Mouse (Mus musculus) adrenal gland, postnatal 25 days (tissue): ENCODE results near the gene Rbfox3. TPM values are rescaled to one million over a fixed set of nuclear protein-coding genes. Genes with fewer than 3 reads are reported as not detected.

Experiments
- DNase-seq: peaks from one replicate; pipeline ENCODE4 v3.0.0; 2021; ENCODE audit warnings: mixed read lengths
- total RNA-seq: library from RNA; stranded (reverse); gene quantifications from 2 replicates; pipeline ENCODE4 v1.2.3, GENCODE M21; 2021

Rbfox3 gene
- total RNA-seq, 1 experiment from 2014 or later: 7.2 TPM

DNA sequence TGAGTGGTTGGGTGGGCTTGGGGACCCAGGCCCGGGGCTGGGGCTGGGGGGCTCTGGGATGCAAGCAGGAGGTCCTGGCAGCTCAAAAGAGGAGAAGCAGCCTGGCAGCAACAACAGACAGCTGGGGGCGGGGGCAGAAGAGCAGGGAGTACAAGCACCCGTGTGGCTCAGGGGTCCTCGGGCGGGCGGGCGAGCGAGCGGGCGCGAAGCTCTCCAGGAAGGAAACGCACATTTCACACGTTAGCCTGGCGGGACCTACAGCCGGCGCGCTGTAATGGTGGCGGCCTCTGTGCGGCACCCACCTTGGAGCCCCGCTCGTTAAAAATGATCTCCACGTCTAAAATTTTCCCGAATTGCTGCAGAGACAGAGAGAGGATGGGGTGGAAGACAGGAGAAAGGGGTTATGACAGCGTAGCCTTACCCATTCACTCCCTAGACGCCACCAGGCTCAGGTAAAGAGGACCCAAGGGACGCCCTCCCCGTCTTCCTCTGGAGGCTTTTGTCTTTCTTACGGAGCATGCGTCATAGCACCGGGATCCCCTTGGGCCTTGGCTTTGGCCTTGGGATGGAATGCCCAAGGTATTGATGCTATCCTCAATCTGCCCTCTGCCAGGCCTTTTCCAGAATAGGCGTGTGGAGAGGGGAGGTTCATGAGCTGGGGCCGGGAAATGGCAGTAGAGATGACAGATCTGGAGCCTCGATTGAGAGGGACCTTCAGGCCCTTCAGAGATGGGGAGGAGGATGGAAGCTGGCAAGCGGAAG is 407.8 kb downstream of the Rbfox3 start:
- DNase-seq: peak; percentile 19

DNA sequence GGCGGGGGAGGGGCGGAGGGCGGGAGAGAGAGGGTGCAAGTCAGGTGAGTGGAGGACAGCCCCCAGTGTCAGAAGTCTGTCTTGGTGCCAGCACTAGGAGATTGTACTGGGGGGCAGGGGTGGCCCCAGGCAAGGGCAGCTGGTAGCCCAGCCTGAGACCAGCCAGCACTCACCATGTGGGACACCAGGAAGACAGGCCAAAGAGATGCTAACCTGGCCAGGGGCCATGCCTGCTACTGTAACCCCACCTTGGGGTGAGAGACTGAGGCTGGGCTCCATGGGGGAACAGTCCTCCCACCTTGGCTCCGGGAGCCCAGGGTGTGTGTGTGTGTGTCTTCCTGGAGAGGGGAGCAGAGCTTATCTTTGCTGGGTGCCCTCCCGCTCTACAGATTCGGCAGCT is 408.4 kb downstream of the Rbfox3 start:
- DNase-seq: no peak

DNA sequence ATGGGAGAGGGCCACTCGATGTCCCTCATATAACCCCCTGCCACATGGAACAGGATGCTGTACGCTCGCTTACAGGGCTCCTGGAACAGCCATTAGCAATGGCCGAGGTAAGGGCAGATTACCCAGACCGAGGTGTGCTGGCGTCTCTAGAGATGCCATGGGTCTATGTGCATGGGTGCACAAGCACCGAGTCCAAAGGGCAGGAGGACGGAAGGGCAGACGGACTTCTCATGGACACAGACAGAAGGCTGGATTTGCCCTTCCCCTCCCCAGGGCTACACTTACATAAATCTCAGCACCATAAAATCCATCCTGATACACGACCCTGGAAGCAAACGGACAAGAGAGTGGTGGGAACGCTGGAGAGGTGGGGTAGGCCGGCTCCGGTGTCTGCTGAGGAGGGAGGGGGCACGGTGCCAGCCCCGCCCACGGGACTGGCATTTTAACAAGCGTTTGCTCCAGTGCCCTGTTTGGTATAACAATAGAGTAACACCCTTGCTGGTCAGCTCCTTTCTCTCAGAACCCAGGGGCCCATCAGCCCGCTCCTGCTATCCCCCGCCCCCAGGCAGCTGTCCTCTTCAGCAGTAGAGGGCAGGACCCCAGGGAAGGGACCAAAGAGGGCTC is 415.2 kb downstream of the Rbfox3 start:
- no peak for DNase-seq

DNA sequence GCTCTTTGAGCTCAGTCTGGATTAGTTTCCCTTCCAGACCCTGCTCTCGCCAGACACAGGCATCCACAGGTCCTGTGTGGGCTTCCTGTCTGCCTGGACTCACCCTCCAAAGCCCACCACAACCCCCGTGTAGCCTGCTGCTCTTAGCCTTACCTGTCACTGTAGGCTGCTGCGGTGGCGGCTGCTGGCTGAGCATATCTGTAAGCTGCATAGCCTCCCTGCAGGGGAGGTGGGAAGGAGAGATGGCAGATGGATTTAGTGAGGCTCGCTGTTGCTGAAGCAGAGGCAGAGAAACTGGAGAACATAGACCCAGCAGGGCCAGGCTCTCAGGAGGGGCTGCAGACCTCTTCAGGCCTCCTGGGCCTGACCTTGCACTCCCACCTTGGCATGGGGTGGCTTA is 416.3 kb downstream of the Rbfox3 start:
- DNase-seq: no peak

DNA sequence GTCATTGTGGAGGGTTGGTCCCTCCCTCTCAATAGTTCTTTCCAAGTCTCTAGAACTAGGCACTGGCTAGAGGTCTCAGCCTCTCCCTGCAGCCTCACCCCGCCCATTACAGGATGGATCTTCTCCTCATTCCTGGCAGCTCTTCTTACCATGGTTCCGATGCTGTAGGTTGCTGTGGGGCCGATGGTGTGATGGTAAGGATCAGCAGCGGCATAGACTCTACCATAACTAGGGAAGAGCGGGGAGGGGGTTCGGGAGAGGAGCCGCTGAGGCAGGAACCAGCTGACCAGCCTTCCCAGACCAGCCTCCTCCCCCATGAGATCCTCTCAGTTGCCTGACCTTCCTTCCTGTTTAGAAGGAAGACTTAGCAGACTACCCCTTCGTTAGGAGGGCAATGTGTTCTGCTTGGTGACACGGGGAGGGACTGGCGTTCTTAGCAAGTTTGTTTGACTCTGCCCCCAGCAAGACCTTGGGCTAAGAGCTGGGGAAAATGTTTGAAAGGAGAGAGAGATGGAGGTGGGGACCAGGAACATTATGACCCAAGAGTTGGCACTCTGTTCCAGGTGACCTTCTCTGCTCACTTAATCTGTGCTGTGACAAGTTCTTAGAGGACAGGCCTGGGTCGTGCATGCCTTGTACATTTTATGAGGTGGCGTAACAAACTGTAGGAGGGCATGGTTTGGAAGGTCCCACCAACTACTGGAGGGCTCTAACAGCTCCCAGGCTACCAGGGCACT is 417.2 kb downstream of the Rbfox3 start:
- no peak for DNase-seq

DNA sequence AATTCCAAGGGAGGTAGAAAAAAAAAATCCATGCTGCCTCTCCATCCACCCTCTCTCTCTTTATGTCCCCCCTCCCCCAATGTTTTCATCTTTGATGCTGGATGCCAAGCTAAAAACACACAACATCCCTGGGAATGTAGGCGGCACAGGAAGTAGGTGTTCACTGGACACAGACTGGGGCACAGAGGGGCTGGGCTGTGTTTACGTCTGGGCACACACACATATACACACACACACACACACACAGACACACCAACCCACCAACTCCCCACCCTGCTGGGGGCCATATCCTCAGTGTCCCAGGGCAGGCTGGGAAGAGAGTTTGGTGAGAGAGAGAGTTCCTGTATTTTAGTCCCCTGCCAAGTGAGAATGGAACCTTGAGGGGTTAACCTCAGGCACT is 417.9 kb downstream of the Rbfox3 start:
- DNase-seq: no peak

DNA sequence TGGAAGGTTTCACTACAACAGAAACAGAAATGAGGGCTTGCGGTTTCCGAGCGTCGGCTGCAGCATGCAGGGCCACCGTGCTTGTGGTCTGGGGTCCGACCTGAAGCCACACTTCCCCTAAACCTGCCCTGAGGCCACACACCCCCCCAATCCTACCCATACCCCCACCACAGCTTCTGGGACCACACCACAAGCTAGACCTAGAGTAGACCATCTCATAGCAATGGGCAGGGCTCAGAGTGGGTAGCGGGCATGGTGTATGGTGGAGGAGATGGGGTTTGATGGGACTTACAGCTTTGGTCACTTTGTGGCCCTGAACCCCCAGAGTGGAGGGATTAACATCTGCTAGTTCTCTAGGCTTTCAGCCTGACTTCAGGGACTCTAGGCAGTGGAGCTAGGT is 420.2 kb downstream of the Rbfox3 start:
- no peak for DNase-seq

DNA sequence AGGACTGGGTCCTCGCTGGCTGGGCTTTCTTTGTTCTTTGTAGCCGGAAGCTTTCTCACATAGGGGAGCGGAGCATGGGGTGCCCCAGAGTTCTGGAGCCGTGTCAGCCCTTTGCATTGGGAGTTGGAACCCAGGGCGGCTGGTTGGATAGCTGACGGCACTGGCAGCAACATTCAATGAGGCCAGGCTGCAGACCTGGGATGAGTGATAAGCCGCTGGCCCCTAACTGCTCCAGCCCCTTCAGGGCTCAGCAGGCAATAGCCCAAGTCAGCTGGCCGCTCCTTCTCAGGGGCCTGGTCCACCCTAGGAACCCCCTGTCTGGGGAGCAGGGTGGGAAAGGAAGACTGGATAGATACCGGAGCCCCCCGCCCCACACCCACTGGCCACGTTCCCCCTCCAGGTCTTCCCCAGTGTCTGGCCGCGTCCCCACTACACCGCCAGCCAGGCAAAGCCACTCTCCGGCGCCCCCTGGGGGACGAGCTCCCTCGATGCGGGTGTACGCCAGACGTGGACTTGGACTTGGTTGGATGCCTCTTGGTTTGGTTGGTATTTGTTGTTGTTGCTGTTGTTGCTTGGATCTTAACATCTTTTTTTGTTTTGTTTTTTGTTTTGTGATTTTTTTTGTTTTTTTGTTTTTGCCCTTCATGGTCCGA is 420.7 kb downstream of the Rbfox3 start:
- DNase-seq: peak; percentile 88

DNA sequence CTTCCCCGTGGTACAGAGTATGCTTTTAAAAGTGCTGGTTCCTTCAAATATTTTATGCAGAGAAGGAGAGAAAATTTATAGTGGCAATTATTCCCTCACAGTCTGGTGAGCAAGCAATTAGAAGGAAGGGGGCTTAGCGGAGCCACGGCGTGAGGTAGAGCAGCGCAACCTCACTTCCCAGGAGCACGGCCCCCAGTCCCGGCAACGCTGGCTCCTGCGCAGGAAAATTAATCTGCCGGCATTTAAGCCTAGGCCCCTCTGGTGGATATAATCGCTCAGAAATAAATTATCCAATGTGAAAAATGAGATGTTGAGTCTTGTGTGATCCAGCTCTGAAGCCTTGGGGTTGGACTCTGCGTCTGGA is 422.5 kb downstream of the Rbfox3 start:
- DNase-seq: no peak

DNA sequence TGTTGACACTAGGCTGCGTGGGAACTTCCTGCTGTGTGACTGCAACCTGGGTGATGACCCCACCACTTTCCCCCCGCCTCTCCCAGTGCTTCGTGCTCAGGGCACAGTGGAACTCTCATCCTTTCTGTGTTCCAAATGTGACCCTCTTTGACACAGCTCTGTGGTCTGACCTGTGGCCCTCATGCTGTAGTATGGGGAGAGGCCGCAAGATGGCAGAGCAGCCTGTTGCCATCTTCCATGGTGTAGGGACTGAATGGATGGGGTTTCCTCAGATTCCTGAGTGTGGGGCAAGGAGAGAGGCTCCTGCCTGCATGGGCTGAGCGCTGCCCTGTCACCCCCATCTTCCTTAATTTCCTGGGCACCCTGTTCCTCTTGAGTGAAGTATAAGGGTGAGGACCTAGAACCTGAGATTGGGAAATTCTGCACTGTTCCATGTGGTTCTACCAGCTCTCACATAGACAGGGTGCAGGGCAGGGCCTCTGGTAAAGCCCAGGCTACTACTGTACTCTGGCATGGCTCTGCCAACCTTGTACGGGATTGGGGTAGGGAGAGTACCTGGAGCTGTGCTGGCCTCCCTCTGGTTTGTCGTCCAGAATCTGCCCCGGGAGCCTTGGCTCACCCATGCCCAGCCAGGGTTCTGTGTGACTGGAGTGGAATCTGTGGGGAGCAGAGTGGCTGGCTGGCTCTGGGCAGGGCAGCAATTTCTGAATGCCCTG is 423.0 kb downstream of the Rbfox3 start:
- no peak for DNase-seq

DNA sequence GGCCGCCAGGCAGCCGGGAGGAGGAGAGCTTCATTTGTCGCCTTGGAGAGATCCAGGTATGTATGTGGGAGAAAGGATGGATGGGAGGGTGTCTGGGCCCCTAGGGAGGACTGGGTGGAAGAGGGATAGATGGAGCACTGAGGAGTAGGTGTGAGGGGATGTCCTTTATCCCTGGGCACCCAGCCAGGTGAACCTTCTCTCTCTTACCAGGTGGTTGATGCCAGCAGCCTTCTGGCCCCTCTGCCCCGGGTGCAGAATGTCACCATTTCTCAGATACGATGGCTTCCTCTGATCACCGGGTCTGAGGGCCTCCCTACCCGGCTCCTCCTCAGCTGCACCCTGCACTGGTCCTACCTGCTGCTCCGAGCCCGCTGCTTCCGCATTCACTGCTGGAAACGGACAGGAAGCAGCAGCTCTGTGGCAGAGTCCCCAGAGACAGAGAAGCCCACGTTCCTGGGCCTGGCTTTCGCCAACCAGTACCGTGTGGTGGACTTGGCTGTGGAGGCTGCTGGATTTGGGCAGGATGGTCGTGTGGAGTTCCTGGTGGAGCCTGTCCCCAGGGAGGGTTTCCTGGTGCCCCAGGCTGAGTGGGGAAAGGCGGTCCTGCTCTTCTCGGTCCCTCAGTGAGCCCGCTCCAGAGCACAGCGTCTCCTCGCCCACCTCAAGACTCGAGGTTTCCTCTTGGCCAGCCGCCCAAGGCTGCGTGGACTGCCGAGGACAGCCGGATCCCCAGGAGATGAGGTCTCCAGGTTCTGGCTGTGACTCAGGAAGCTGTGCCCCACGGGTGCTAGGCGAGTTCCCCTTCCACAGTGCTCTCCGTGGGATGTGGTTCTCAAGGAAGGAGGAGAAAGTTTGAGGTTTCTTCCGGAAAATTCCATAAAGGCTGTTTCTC is 424.3 kb downstream of the Rbfox3 start:
- DNase-seq: peak; percentile 47

DNA sequence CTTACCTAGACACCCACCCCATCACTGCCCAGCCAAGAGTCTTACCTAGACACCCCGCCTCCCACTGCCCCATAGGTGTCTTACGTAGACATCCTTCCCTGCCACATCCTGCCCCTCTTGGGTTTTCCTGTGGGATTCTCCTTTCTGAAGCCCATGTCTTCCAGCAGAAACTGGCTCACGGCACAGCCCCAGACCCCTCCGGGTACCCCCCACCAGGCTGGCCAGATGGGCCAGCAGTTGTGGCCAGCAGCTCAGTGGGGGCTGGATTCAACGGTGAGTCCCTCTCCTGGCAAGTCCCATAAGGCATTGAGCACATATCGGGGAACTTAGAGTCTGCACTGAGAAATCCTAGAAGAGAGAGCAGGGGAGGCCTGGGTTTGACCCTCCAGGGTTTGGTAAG is 425.1 kb downstream of the Rbfox3 start:
- DNase-seq: no peak

DNA sequence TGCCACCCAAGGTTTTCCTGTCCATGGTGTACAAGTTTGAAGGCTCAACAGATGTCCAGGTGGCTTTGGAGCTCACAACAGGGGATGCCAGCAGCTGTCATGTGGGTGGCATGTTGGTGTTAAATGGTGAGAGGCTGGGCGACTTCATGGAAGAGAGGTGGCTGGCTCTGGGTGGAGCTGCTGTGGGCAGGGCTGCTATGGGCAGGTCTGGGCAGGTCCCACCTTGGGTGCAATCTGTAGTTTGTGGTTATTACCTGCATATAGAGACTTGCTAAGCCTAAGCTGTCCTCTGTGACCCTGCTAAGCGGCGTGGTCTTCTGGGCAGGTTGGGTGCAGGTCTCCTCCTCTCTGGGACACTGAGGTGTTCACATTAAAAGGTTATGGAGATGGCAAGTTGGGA is 425.6 kb downstream of the Rbfox3 start:
- no peak for DNase-seq

DNA sequence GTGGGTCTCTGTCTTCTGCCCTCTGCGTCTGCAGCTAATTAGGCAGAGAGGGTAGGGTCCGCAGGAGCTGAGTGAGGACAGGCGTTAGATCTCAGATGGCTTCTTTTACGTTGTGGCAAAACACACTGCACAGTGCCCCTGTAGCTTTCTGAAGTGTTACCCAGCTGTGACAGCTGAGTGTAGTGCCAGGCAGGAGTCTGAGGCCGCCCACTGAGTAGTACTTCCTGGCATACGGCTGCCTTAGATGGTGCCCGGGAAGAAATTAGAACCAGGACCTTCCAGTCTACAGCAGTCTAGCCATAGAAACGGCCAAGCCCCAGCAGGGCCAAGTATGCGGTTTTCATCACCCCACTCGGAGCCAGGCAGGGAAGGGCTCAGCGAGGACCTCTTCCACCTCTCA is 426.1 kb downstream of the Rbfox3 start:
- DNase-seq: no peak

DNA sequence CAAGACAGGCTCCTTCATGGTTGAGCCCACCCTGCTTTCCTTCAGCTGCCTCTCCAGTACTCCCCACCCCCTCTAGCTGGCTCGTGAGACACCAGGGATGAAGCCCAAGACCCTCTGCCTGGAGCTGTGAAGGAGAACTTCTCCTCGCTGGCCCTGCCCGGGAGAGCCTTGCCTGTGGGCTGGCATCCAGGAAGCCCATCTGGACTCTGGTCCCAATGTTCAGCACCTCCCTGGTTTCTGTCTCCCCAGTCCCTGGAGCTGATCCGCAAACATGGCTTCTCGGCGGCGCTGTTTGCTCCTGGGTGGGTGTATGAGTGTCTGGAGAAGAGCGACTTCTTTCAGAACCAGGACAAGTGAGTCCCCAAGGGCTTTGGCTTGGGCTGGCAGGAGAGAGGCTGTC is 427.2 kb downstream of the Rbfox3 start:
- DNase-seq: no peak

DNA sequence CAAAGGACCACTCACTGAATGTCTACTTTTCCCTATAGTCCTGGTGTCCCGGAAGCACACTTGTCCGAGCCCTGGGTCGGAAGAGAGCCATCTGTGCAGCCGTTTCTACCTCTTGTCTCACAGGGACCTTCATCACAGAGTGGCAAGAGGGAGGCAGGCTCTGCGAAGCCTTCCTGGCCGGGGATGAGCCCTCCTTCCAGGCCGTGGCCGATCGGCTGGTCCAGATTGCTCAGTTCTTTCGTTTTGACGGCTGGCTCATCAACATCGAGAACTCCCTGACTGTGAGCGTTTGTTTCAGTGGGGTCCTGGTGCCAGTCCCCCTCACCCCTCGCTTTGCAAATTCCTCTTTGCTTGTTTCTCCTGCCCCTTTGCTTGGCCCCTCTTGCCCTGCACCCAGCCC is 429.6 kb downstream of the Rbfox3 start:
- DNase-seq: no peak

DNA sequence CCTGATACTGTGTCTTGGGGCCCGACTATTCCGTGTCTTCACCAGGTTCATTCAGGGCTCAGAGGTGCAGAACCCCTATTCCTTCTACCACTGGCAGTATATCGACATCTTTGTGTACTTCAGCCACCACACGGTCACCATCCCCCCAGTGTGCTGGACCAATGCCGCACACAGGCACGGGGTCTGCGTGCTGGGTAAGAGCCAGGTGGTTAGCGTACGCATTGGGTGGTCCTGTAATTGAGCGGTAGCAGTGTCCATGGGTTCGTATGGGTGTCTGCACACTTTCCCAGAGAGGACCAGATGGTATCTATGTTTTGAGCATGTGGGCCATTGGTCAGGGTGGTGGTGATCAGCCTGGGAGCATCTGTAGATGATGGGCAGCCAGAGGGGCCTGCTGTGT is 430.2 kb downstream of the Rbfox3 start:
- DNase-seq: no peak

DNA sequence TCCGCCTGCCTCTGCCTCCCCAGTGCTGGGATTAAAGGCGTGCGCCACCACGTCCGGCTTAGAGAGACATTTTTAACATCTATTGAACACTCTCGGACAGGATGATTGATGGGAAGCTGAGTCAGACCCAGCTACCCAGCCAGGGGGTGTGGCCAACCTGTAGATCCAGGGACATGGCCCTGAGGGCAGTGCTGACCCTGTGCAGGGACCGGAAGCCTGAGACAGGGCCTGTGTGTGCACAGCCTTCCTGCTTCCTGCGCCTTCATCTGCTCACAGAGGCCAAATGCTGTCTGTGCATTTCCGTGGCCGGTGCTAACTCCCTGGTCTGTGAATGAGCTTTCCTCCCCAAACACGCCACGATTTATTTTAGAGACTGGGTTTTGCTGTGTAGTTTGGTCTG is 431.6 kb downstream of the Rbfox3 start:
- DNase-seq: peak; percentile 77

DNA sequence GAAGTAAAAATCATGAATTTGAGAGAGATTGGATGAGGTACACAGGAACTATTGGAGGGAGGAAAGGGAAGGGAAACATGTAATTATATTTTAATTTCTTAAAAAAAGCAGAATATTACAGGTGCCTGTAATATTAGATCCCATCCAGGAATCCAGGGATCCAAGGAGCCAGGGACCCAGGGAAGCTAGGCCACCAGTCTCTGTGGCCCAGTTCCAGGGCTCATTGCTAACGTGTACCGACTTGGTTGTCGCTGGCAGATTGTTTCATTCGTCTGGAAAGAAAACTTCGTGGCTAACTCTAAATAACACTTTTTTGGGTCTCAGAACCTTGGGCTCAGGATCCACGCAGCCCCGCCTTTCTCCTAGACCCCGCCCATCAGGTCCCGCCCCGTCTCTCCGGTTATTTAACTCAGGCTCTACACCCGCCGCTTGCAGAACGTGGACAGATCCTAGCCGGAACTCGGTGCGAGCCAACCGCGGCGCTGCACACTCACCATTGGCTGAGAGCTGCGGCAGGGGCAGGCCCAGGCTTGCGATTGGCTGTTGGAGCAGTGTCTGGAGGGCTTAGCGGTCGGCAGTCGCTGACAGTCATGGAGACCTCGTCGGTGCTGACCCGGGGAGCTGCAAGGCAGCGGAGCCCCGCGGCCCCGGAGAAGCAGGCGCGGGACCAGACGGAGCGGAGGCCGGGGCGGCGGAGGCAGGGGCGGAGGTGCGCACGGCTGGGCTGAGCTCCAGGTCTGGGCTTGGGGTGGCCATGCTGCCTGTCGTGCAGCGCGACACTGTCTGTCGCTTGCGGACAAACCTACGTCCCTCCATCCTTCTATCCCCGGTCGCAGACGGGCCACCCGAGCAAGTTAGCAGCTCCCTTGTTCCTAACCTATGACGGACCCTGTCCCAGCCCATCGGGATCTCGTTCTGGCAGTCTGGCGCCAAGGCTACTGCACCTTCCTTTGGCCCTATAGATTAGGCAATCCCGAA is 434.7 kb downstream of the Rbfox3 start, which contains the start of gene Engase:
Engase (plus strand) TSS at position 434 of the 978 bp plus-strand sequence.
- DNase-seq: peak; percentile 97
